Mouse (Mus musculus): Measurements from ENCODE around the gene Mindy1.

DNA sequence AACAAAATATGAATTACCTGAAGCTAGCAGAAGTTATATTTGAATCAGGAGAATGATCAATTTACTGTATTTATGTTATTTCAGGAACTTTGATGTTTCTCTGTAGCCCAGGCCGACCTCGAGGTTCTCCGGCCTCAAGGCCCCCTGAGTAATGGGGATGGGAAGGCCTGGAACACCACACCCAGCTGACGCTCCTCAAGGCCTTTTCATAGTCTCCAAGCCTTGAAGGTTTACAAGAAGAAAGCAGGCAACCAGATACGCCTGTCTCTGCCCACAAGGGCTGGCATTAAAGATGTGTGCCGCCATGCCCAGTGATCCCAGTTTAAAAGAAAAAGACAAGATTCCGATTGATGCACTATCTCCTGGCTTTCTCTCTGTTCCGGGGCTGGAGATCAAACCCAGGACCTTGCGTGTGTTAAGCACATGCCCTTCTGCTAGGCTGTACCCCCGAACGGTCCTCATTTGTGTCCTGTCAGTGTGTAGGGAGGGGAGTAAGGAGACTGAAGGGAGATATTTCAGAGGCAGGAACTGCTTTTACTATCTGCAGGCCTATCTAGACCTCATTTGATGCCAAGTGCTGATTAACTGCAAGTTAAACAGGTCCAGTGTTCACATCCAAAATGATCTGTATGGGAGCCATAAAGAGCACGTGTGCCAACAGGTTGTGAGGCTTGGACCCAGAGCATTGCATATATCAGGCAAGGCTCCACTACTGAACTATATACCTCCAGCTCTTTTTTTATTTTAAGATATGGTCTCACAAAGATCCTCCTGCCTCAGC is 3.5 kb downstream of the Mindy1 start:
- no peak for TF ChIP-seq TCF12 (IDR thresholded peaks at IDR 0.05; ENCODE audit: insufficient read depth, poor library complexity, severe bottlenecking)
- no peak for TF ChIP-seq POLR2A (IDR thresholded peaks at IDR 0.05; ENCODE audit: insufficient read length, low read depth)
- TF ChIP-seq USF1 (IDR thresholded peaks at IDR 0.05; ENCODE audit: low read depth) = no peak
- TF ChIP-seq TCF3 (IDR thresholded peaks at IDR 0.05; ENCODE audit: insufficient read length, low read depth) = no peak
